Mouse (Mus musculus) forebrain, embryonic 10.5 days (tissue): ENCODE measurements around the gene Tra2a. TPM values are rescaled to one million over a fixed set of nuclear protein-coding genes. Genes with fewer than 3 reads are reported as not detected.

Source experiments
- DNase-seq: peaks from one replicate; pipeline ENCODE4 v3.0.0-alpha.2; 2017; ENCODE audit warnings: low spot score; ENCODE audit errors: extremely low spot score
- H3K27ac ChIP-seq: fragments of 300-500 bp; sonication (generic); 2 replicates; pipeline ENCODE4 v1.5.1; 2016; ENCODE audit warnings: mild to moderate bottlenecking
- H3K27me3 ChIP-seq: fragments of 300-500 bp; sonication (generic); 2 replicates; pipeline ENCODE4 v1.6.1; 2016; ENCODE audit warnings: mild to moderate bottlenecking; ENCODE audit not compliant: poor library complexity, severe bottlenecking
- H3K36me3 ChIP-seq: fragments of 300-500 bp; sonication (generic); replicated peaks from 2 replicates; pipeline ENCODE4 v1.6.1; 2016; ENCODE audit warnings: mild to moderate bottlenecking, moderate library complexity
- H3K4me1 ChIP-seq: fragments of 300-500 bp; sonication (generic); 2 replicates; pipeline ENCODE4 v1.6.1; 2016
- H3K4me3 ChIP-seq: fragments of 300-500 bp; sonication (generic); 2 replicates; pipeline ENCODE4 v1.5.1; 2016; ENCODE audit warnings: mild to moderate bottlenecking, moderate library complexity
- H3K9me3 ChIP-seq: fragments of 300-500 bp; sonication (generic); 2 replicates; pipeline ENCODE4 v1.6.1; 2016; ENCODE audit warnings: mild to moderate bottlenecking, moderate library complexity
- WGBS: fragments of 180-500 bp; shearing (Covaris S2); methylation state at CpG from one replicate; pipeline ENCODE4 v1.1.7; 2016; 5-methylcytosine and 5-hydroxymethylcytosine counted together
- polyA plus RNA-seq: library from polyadenylated mRNA; unstranded; fragments of >200 nt; fragmentation: Nextera tagmentation; extraction: Ambion mirVana; gene quantifications from 2 replicates; pipeline ENCODE4 v1.2.1, GENCODE M21; 2016

The Tra2a gene
- polyA plus RNA-seq, 1 experiment from 2014 or later: 127 TPM

GRCm38 (mm10) chr6:49227184-49227735 lies 36.6 kb downstream of the Tra2a start:
- 10% methylated on average over 15 of the region's 15 CpGs for WGBS
- Histone ChIP-seq H3K9me3 (no peaks in the 10 kb centered on the region), H3K27me3 (no peaks in the 10 kb centered on the region), H3K4me1 (peaks cover 24% of the 10 kb centered on the region), H3K27ac (no peak overlapping the region), H3K36me3 (no peaks in the 10 kb centered on the region), H3K4me3 (peak overlapping the region; percentile 23)
- DNase-seq: peak; percentile 55

GRCm38 (mm10) chr6:49225728-49226123 lies 38.1 kb downstream of the Tra2a start:
- peaks cover 35% of the 10 kb centered on the region for H3K4me1 ChIP-seq
- WGBS: 92% methylated on average over 3 of the region's 3 CpGs
- no peaks in the 10 kb centered on the region for H3K9me3 ChIP-seq
- no peaks in the 10 kb centered on the region for H3K36me3 ChIP-seq
- no peaks in the 10 kb centered on the region for H3K27me3 ChIP-seq
- no peak overlapping the region for H3K4me3 ChIP-seq
- H3K27ac ChIP-seq: no peak overlapping the region
- DNase-seq: no peak

- no peaks in the 10 kb centered on the region for H3K9me3 ChIP-seq
- no peak overlapping the region for H3K27ac ChIP-seq
- DNase-seq: no peak
- H3K27me3 ChIP-seq: no peaks in the 10 kb centered on the region
- peaks cover 40% of the 10 kb centered on the region for H3K4me1 ChIP-seq
- 74% methylated on average over 11 of the region's 11 CpGs for WGBS
- H3K36me3 ChIP-seq: no peaks in the 10 kb centered on the region
- H3K4me3 ChIP-seq: no peak overlapping the region
Measured at GRCm38 (mm10) chr6:49224923-49225727, 38.7 kb downstream of the Tra2a start.

GRCm38 (mm10) chr6:49221906-49222305 lies 41.9 kb downstream of the Tra2a start:
- Histone ChIP-seq H3K27me3 (no peaks in the 10 kb centered on the region), H3K9me3 (no peaks in the 10 kb centered on the region), H3K36me3 (no peaks in the 10 kb centered on the region), H3K4me3 (peak overlapping the region; percentile 23; the same call in 1 of the 2 replicates), H3K27ac (peak overlapping the region; percentile 67), H3K4me1 (peaks cover 44% of the 10 kb centered on the region)
- DNase-seq: no peak
- 1% methylated on average over 7 of the region's 7 CpGs for WGBS

- no peaks in the 10 kb centered on the region for H3K36me3 ChIP-seq
- H3K27ac ChIP-seq: peak overlapping the region; percentile 100
- no peaks in the 10 kb centered on the region for H3K9me3 ChIP-seq
- peaks cover 48% of the 10 kb centered on the region for H3K4me1 ChIP-seq
- peak overlapping the region; percentile 99 for H3K4me3 ChIP-seq
- DNase-seq: peak; percentile 75
- 1% methylated on average over 16 of the region's 16 CpGs for WGBS
- no peaks in the 10 kb centered on the region for H3K27me3 ChIP-seq
Measured at GRCm38 (mm10) chr6:49219920-49220604, 43.8 kb downstream of the Tra2a start.

- Histone ChIP-seq H3K36me3 (no peaks in the 10 kb centered on the region), H3K27me3 (no peaks in the 10 kb centered on the region), H3K4me3 (peak overlapping the region; percentile 99), H3K27ac (peak overlapping the region; percentile 100), H3K4me1 (peaks cover 44% of the 10 kb centered on the region), H3K9me3 (no peaks in the 10 kb centered on the region)
- no peak for DNase-seq
- 8% methylated on average over 4 of the region's 4 CpGs for WGBS
Measured at GRCm38 (mm10) chr6:49219001-49219560, 44.8 kb downstream of the Tra2a start.

GRCm38 (mm10) chr6:49218275-49218802 lies 45.5 kb downstream of the Tra2a start:
- Histone ChIP-seq H3K27ac (peak overlapping the region; percentile 100), H3K4me1 (peaks cover 44% of the 10 kb centered on the region), H3K4me3 (peak overlapping the region; percentile 99), H3K9me3 (no peaks in the 10 kb centered on the region), H3K27me3 (no peaks in the 10 kb centered on the region), H3K36me3 (no peaks in the 10 kb centered on the region)
- WGBS: under 1% methylated on average over 31 of the region's 31 CpGs
- DNase-seq: no peak

- peak overlapping the region; percentile 100 for H3K27ac ChIP-seq
- peak; percentile 98 for DNase-seq
- peaks cover 46% of the 10 kb centered on the region for H3K4me1 ChIP-seq
- no peaks in the 10 kb centered on the region for H3K9me3 ChIP-seq
- H3K4me3 ChIP-seq: peak overlapping the region; percentile 99
- no peaks in the 10 kb centered on the region for H3K36me3 ChIP-seq
- no peaks in the 10 kb centered on the region for H3K27me3 ChIP-seq
- WGBS: under 1% methylated on average over 56 of the region's 56 CpGs
Measured at GRCm38 (mm10) chr6:49217581-49218274, 46.1 kb downstream of the Tra2a start.

- H3K27me3 ChIP-seq: no peaks in the 10 kb centered on the region
- peaks cover 46% of the 10 kb centered on the region for H3K4me1 ChIP-seq
- WGBS: 3% methylated on average over 11 of the region's 11 CpGs
- H3K27ac ChIP-seq: peak overlapping the region; percentile 100
- no peak for DNase-seq
- no peaks in the 10 kb centered on the region for H3K36me3 ChIP-seq
- H3K9me3 ChIP-seq: no peaks in the 10 kb centered on the region
- peak overlapping the region; percentile 99 for H3K4me3 ChIP-seq
Measured at GRCm38 (mm10) chr6:49216811-49217542, 46.9 kb downstream of the Tra2a start.

GRCm38 (mm10) chr6:49215748-49216585 lies 47.9 kb downstream of the Tra2a start:
- Histone ChIP-seq H3K4me3 (peak overlapping the region; percentile 99), H3K9me3 (no peaks in the 10 kb centered on the region), H3K27me3 (no peaks in the 10 kb centered on the region), H3K27ac (peak overlapping the region; percentile 100), H3K4me1 (peaks cover 48% of the 10 kb centered on the region), H3K36me3 (no peaks in the 10 kb centered on the region)
- no peak for DNase-seq
- 1% methylated on average over 14 of the region's 14 CpGs for WGBS
